Mouse (Mus musculus) liver, embryonic 14.5 days (tissue): ENCODE data around the gene Olfr374. TPM values are rescaled to one million over a fixed set of nuclear protein-coding genes. Genes with fewer than 3 reads are reported as not detected.

Experiments used
- ATAC-seq: fragments of 200-750 bp; cut with Nextera tagmentation; 2 replicates; pipeline ENCODE4 v1.8.0; 2017; ENCODE audit warnings: moderate number of reproducible peaks, mild to moderate bottlenecking, moderate library complexity; ENCODE audit not compliant: insufficient read depth
- DNase-seq, 3 experiments: peaks; one replicate each; pipeline ENCODE4 v3.0.0-alpha.2; 2012 to 2013; ENCODE audit warnings: low read depth in 3 of 3, low spot score in 3 of 3
- H3K27ac ChIP-seq: fragments of 300-500 bp; sonication (generic); 2 replicates; pipeline ENCODE4 v1.5.1; 2014; ENCODE audit warnings: moderate library complexity, mild to moderate bottlenecking, control low read depth, inconsistent platforms
- H3K27me3 ChIP-seq: fragments of 300-500 bp; sonication (generic); 2 replicates; pipeline ENCODE4 v1.6.1; 2014; ENCODE audit warnings: mild to moderate bottlenecking, low read length, moderate library complexity; ENCODE audit not compliant: control insufficient read depth, insufficient read depth
- H3K36me3 ChIP-seq: fragments of 300-500 bp; sonication (generic); replicated peaks from 2 replicates; pipeline ENCODE4 v1.6.1; 2014; ENCODE audit warnings: low read depth; ENCODE audit not compliant: control insufficient read depth, insufficient read depth
- H3K4me1 ChIP-seq, 2 experiments: fragments of 200-500 bp in 1 of 2; fragments of 300-500 bp in 1 of 2; sonication (generic) in 1 of 2; replicated peaks; 2 replicates each; pipeline ENCODE4 v1.6.1; 2012 to 2014; ENCODE audit warnings: antibody characterized with exemption in 1 of 2, inconsistent platforms in 1 of 2, low read length in 1 of 2; ENCODE audit not compliant: control insufficient read depth in 2 of 2, insufficient read depth in 2 of 2
- H3K4me2 ChIP-seq: fragments of 300-500 bp; sonication (generic); 2 replicates; pipeline ENCODE4 v1.6.1; 2014; ENCODE audit warnings: low read depth, mild to moderate bottlenecking, control low read depth, moderate library complexity
- H3K4me3 ChIP-seq, 2 experiments: fragments of 200-500 bp in 1 of 2; fragments of 300-500 bp in 1 of 2; sonication (generic) in 1 of 2; 2 replicates each; pipeline ENCODE4 v1.5.1; 2012 to 2014; ENCODE audit warnings: low read depth in 2 of 2, low read length in 2 of 2, mild to moderate bottlenecking in 2 of 2, control low read depth in 1 of 2, inconsistent platforms in 1 of 2, moderate library complexity in 1 of 2; ENCODE audit not compliant: insufficient read depth in 1 of 2
- H3K9ac ChIP-seq: fragments of 300-500 bp; sonication (generic); replicated peaks from 2 replicates; pipeline ENCODE4 v1.6.1; 2014; ENCODE audit warnings: mild to moderate bottlenecking, control low read depth, moderate library complexity
- H3K9me3 ChIP-seq: fragments of 300-500 bp; sonication (generic); 2 replicates; pipeline ENCODE4 v1.6.1; 2016; ENCODE audit warnings: low read length, mixed read lengths; ENCODE audit not compliant: control insufficient read depth
- CTCF ChIP-seq: IDR thresholded peaks from 2 replicates; pipeline ENCODE4 v1.5.1; 2016; ENCODE audit warnings: antibody characterized with exemption, low read depth, control low read depth
- EP300 ChIP-seq: IDR thresholded peaks from 2 replicates; pipeline ENCODE4 v1.6.1; 2016; ENCODE audit warnings: antibody characterized with exemption, low read depth
- WGBS: fragments of 180-500 bp; shearing (Covaris S2); extraction: QIAGEN DNeasy Blood & Tissue Kit; methylation state at CpG from one replicate; pipeline ENCODE4 v1.1.7; 2014; ENCODE audit not compliant: insufficient replicate concordance; 5-methylcytosine and 5-hydroxymethylcytosine counted together
- polyA plus RNA-seq, 2 experiments: library from polyadenylated mRNA; depleted of rRNA in 1 of 2; stranded (reverse) in 1 of 2; unstranded in 1 of 2; fragments of >200 nt; fragmentation: Nextera tagmentation in 1 of 2; extraction: Ambion mirVana in 1 of 2; gene quantifications; 2 replicates each; pipeline versions ENCODE4 v1.2.1 to v1.2.3; 2012 to 2014

Olfr374 gene
- polyA plus RNA-seq, 2 experiments = not detected

GRCm38 (mm10) chr8:72160707-72161697 lies 54.2 kb downstream of the Olfr374 start, which contains the start of gene Rab8a:
Rab8a (plus strand) TSS chr8:72161200.
- no peaks in the 10 kb centered on the region for H3K27me3 ChIP-seq
- peak within 1 kb of the TSS; percentile 94 for H3K4me2 ChIP-seq
- peak within 1 kb of the TSS; percentile 93 to 94 for H3K4me3 ChIP-seq
- peak; percentile 98 to 100 (median 98) for DNase-seq
- no peaks in the 10 kb centered on the region for H3K9me3 ChIP-seq
- TF ChIP-seq EP300 (0 out of 2 replicates have a peak, but pooled peaks have one; percentile 19), CTCF (no peak; the same call in 1 of the 2 replicates)
- peaks cover 9% of the 10 kb centered on the region for H3K36me3 ChIP-seq
- H3K27ac ChIP-seq = peak within 1 kb of the TSS; percentile 86
- ATAC-seq = peak; percentile 96
- peaks cover 20 to 22% of the 10 kb centered on the region in 2 experiments for H3K4me1 ChIP-seq
- peak within 1 kb of the TSS; percentile 98 for H3K9ac ChIP-seq
- under 1% methylated on average over 82 of the region's 82 CpGs for WGBS

DNA sequence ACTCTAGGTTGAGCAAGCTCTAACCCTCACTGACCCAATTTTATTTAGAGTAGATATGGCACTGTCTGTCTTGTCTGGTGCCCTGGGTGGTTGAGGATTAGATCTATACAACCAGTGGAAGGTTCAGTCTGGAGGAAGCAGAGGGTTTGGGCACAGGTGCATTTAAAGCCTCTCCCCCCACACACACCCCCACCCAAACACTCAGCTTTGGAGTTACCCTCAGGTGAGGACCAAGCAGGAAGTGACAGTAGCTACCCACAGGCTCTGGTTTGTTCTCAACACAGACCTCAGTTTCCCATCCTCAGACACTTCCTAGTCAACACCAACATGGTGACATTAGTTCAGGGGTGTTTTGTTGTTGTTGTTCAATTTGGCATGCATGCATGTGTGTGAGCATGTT lies 56.0 kb downstream of the Olfr374 start:
- Histone ChIP-seq H3K9ac (no peak overlapping the region; the same call in 1 of the 2 replicates), H3K27ac (no peak overlapping the region), H3K9me3 (no peaks in the 10 kb centered on the region), H3K4me1 (peaks cover 20 to 22% of the 10 kb centered on the region in 2 experiments), H3K4me3 (peak overlapping the region in 1 of 2 experiments; percentile 93; a peak in 2 of 4 replicates), H3K36me3 (peaks cover 9% of the 10 kb centered on the region), H3K4me2 (peak overlapping the region; percentile 94), H3K27me3 (no peaks in the 10 kb centered on the region)
- DNase-seq = no peak
- ATAC-seq = no peak
- TF ChIP-seq CTCF = no peak

Other genes with a start within 250 kb of the Olfr374 start
- gene Zfp709, start 225.0 kb upstream of the Olfr374 start, polyA plus RNA-seq (2012; rRNA removed) = 0.21 and 0.55 TPM in 2 replicates
- 1.7 and 2.2 TPM in 2 replicates for gene Zfp709, start 225.0 kb upstream of the Olfr374 start, polyA plus RNA-seq (2014; fragmentation: Nextera tagmentation; extraction: Ambion mirVana)
- 0.42 and 0.52 TPM in 2 replicates for gene Zfp882, start 198.4 kb upstream of the Olfr374 start, polyA plus RNA-seq (2012; rRNA removed)
- gene Zfp882, start 198.4 kb upstream of the Olfr374 start, polyA plus RNA-seq (2014; fragmentation: Nextera tagmentation; extraction: Ambion mirVana) = 0.51 and 0.53 TPM in 2 replicates
- 3.0 and 5.8 TPM in 2 replicates for gene Zfp617, start 198.4 kb upstream of the Olfr374 start, polyA plus RNA-seq (2012; rRNA removed)
- 6.7 and 7.4 TPM in 2 replicates for gene Zfp617, start 198.4 kb upstream of the Olfr374 start, polyA plus RNA-seq (2014; fragmentation: Nextera tagmentation; extraction: Ambion mirVana)
- gene Zfp961, start 156.0 kb upstream of the Olfr374 start, polyA plus RNA-seq (2012; rRNA removed) = 6.3 and 8.4 TPM in 2 replicates
- gene Zfp961, start 156.0 kb upstream of the Olfr374 start, polyA plus RNA-seq (2014; fragmentation: Nextera tagmentation; extraction: Ambion mirVana) = 9.2 and 11.5 TPM in 2 replicates
- gene Cyp4f18, start 97.4 kb upstream of the Olfr374 start, polyA plus RNA-seq (2012; rRNA removed) = 1.4 TPM in 2 replicates
- gene Cyp4f18, start 97.4 kb upstream of the Olfr374 start, polyA plus RNA-seq (2014; fragmentation: Nextera tagmentation; extraction: Ambion mirVana) = 1.1 and 2.1 TPM in 2 replicates
- not detected in 2 replicates for gene Olfr372, start 65.8 kb upstream of the Olfr374 start, polyA plus RNA-seq (2012; rRNA removed)
- not detected in 2 replicates for gene Olfr372, start 65.8 kb upstream of the Olfr374 start, polyA plus RNA-seq (2014; fragmentation: Nextera tagmentation; extraction: Ambion mirVana)
- gene Olfr373, start 23.9 kb upstream of the Olfr374 start, polyA plus RNA-seq (2012; rRNA removed) = not detected in 2 replicates
- gene Olfr373, start 23.9 kb upstream of the Olfr374 start, polyA plus RNA-seq (2014; fragmentation: Nextera tagmentation; extraction: Ambion mirVana) = not detected in 2 replicates
- 28.7 and 49.0 TPM in 2 replicates for gene Tpm4, start 27.9 kb downstream of the Olfr374 start, polyA plus RNA-seq (2012; rRNA removed)
- 69.2 and 76.4 TPM in 2 replicates for gene Tpm4, start 27.9 kb downstream of the Olfr374 start, polyA plus RNA-seq (2014; fragmentation: Nextera tagmentation; extraction: Ambion mirVana)
- 18.3 and 59.7 TPM in 2 replicates for gene Rab8a, start 54.2 kb downstream of the Olfr374 start, polyA plus RNA-seq (2012; rRNA removed)
- gene Rab8a, start 54.2 kb downstream of the Olfr374 start, polyA plus RNA-seq (2014; fragmentation: Nextera tagmentation; extraction: Ambion mirVana) = 50.7 and 54.6 TPM in 2 replicates
- gene Hsh2d, start 82.6 kb downstream of the Olfr374 start, polyA plus RNA-seq (2012; rRNA removed) = 0.15 and 0.18 TPM in 2 replicates
- gene Hsh2d, start 82.6 kb downstream of the Olfr374 start, polyA plus RNA-seq (2014; fragmentation: Nextera tagmentation; extraction: Ambion mirVana) = 0.11 and 0.37 TPM in 2 replicates
- not detected in 2 replicates for gene Cib3, start 105.8 kb downstream of the Olfr374 start, polyA plus RNA-seq (2012; rRNA removed)
- gene Cib3, start 105.8 kb downstream of the Olfr374 start, polyA plus RNA-seq (2014; fragmentation: Nextera tagmentation; extraction: Ambion mirVana) = 0.24 TPM in 1 of 2 replicates, not detected in the other
- not detected in 2 replicates for gene Gm11034, start 106.6 kb downstream of the Olfr374 start, polyA plus RNA-seq (2012; rRNA removed)
- gene Gm11034, start 106.6 kb downstream of the Olfr374 start, polyA plus RNA-seq (2014; fragmentation: Nextera tagmentation; extraction: Ambion mirVana) = not detected in 2 replicates
- gene Fam32a, start 112.7 kb downstream of the Olfr374 start, polyA plus RNA-seq (2012; rRNA removed) = 22.9 and 28.2 TPM in 2 replicates
- gene Fam32a, start 112.7 kb downstream of the Olfr374 start, polyA plus RNA-seq (2014; fragmentation: Nextera tagmentation; extraction: Ambion mirVana) = 32.6 and 34.3 TPM in 2 replicates
- 35.0 and 38.8 TPM in 2 replicates for gene Ap1m1, start 133.0 kb downstream of the Olfr374 start, polyA plus RNA-seq (2012; rRNA removed)
- gene Ap1m1, start 133.0 kb downstream of the Olfr374 start, polyA plus RNA-seq (2014; fragmentation: Nextera tagmentation; extraction: Ambion mirVana) = 46.7 and 52.5 TPM in 2 replicates
- gene Gm10282, start 198.2 kb downstream of the Olfr374 start, polyA plus RNA-seq (2012; rRNA removed) = 0.83 and 7.4 TPM in 2 replicates
- 7.3 and 8.0 TPM in 2 replicates for gene Gm10282, start 198.2 kb downstream of the Olfr374 start, polyA plus RNA-seq (2014; fragmentation: Nextera tagmentation; extraction: Ambion mirVana)
- 2.9 and 3.4 TPM in 2 replicates for gene Klf2, start 212.0 kb downstream of the Olfr374 start, polyA plus RNA-seq (2012; rRNA removed)
- 2.0 and 2.6 TPM in 2 replicates for gene Klf2, start 212.0 kb downstream of the Olfr374 start, polyA plus RNA-seq (2014; fragmentation: Nextera tagmentation; extraction: Ambion mirVana)